In the genomic region with DNA sequence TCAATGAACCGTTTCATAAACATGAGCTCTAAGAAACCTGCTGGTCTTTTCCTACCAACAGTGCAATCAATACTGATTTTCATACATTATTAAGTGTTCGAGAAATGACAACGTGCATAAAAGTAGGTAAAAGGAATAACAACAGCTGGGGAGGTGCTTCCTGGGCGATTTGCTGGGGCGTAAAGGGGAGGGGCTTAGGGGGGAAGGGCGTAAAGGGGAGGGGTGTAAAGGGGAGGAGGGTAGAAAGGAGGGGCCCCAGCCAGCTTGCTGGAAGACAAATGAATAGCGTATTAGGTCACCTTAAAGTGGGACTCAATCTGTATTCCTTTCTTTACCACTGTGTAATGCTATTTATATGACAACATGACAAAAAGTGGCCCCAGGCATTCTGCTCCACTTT, we compare ENCODE assay signal across 16 mouse cellular contexts.
"Had no signal": no experiment of that assay in that cellular context is flagged by ENCODE, and none has a peak within 500 bp of the region (broad histone marks: within the 10 kb centered on the region; RNA-seq: fewer than 3 reads in every experiment).

No protein-coding gene starts in this region.

- H3K4me2 ChIP-seq: intestine, embryonic 15.5 days; lung, embryonic 14.5 days had no signal

- H3K9ac ChIP-seq: intestine, embryonic 15.5 days; lung, embryonic 14.5 days had no signal

- H3K4me3 ChIP-seq: intestine, embryonic 15.5 days; layer of hippocampus, adult 2 months; left cerebral cortex, adult 2 months; limb, embryonic 10.5 days; midbrain, embryonic 10.5 days; myocyte had no signal

- DNase-seq: kidney, adult 18-20 months; kidney, postnatal 10 days; kidney, postnatal 4 days; lung, embryonic 14.5 days; lung, postnatal 10 days; lung, postnatal 4 days; midbrain, embryonic 14.5 days; right cerebral cortex, adult 18-20 months; right cerebral cortex, postnatal 25 days; thymus, postnatal 36 days had no signal

- H3K27me3 ChIP-seq: intestine, embryonic 15.5 days had no signal

- H3K36me3 ChIP-seq: intestine, embryonic 15.5 days; limb, embryonic 10.5 days; midbrain, embryonic 10.5 days had no signal

- H3K9me3 ChIP-seq: intestine, embryonic 15.5 days; limb, embryonic 10.5 days; midbrain, embryonic 10.5 days had no signal

- ATAC-seq: intestine, embryonic 15.5 days had no signal

- H3K27ac ChIP-seq: intestine, embryonic 15.5 days; layer of hippocampus, adult 2 months; left cerebral cortex, adult 2 months; limb, embryonic 10.5 days; midbrain, embryonic 10.5 days had no signal
